Mouse (Mus musculus): ENCODE measurements at regions not wholly inside any gene's neighbourhood (a gene's known extent, or its start where the extent isn't known, plus 50 kb on each side); places are given as distances from the start of the nearest gene placed in this dataset.

DNA sequence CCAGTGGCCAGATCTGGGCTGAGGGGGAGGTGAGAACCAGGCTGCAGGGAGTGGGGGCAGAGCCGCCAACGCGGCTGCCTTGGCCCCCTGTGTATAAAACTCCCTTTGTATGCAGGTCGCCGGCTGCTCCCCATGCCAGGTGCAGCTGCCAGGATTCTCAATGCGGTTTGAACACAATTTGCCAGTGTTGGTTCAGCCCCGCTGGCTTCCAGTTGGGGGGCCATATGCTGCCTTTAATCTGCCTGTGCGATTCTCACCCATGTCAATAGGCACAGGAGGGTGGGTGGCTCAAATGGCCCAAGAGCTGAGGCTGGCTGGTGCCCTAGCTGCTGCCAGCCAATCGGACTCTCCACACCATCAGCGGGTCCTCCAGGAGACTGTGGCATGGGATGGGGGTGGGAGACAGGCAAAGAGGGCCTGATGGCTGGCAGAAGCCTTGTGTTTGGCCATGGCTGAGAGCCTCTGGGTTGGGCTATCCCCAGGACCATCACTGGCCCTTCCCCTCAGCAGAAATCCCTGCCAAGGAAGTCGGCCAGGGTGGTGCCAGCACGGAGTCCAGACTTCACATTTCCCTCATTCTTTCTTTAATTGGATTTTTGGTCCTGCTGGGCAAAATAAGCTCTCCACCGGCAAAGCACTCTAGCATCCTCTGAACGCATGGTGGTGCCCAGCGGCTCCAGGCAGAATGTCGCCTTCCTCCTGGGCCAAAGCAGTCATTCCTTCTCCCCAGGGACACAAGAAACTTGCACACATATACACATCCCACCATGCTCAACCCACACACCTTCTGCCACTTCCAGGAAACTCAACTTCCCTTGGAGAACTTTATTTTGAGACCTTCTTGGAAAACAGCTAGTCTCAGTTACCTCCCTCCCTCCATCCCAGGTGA, 338.0 kb downstream of the Bcor start:
- H3K4me3 ChIP-seq (replicated peaks; ENCODE audit: control insufficient read depth, low read depth, low read length): no peak overlapping the region
- no peak overlapping the region for H3K27ac ChIP-seq (ENCODE audit: control insufficient read depth, insufficient read depth, low read depth, low read length, poor library complexity)
- no peaks in the 10 kb centered on the region; the same call in 1 of the 2 replicates for H3K4me1 ChIP-seq (ENCODE audit: control insufficient read depth, insufficient read depth, low read length)
- TF ChIP-seq POLR2A (IDR thresholded peaks at IDR 0.05; ENCODE audit: borderline replicate concordance, control insufficient read depth, low read depth, low read length) (no peak), CTCF (IDR thresholded peaks at IDR 0.05; ENCODE audit: control insufficient read depth, insufficient read depth, low read length) (no peak)
- 79% methylated on average over 16 of the region's 16 CpGs for whole genome bisulfite sequencing

DNA sequence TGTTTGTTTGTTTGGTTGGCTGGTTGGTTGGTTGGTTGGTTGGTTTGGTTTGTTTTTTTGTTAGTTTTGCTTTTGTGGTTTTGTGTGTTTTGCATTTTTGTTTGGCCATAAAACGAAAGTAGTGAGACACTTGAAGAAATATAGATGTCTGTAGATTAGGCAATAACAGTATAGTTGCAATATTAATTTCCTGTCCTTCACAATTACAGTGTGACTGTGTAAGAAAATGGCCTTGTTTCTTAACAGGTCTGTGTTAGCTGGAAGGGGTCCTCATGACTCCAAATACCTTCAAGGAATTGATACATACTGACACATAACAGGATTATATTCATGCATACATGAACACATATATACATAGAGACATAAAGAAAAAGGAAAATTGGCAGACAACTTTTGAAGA, 334.2 kb downstream of the Bcor start:
- WGBS: 41% methylated on average over 1 of the region's 1 CpGs
- Histone ChIP-seq H3K4me1 (ENCODE audit: control insufficient read depth, insufficient read depth, low read length) (no peaks in the 10 kb centered on the region; the same call in 1 of the 2 replicates), H3K4me3 (replicated peaks; ENCODE audit: control insufficient read depth, low read depth, low read length) (no peak overlapping the region), H3K27ac (ENCODE audit: control insufficient read depth, insufficient read depth, low read depth, low read length, poor library complexity) (no peak overlapping the region)
- TF ChIP-seq POLR2A (IDR thresholded peaks at IDR 0.05; ENCODE audit: borderline replicate concordance, control insufficient read depth, low read depth, low read length): no peak
- no peak for TF ChIP-seq CTCF (IDR thresholded peaks at IDR 0.05; ENCODE audit: control insufficient read depth, insufficient read depth, low read length)

DNA sequence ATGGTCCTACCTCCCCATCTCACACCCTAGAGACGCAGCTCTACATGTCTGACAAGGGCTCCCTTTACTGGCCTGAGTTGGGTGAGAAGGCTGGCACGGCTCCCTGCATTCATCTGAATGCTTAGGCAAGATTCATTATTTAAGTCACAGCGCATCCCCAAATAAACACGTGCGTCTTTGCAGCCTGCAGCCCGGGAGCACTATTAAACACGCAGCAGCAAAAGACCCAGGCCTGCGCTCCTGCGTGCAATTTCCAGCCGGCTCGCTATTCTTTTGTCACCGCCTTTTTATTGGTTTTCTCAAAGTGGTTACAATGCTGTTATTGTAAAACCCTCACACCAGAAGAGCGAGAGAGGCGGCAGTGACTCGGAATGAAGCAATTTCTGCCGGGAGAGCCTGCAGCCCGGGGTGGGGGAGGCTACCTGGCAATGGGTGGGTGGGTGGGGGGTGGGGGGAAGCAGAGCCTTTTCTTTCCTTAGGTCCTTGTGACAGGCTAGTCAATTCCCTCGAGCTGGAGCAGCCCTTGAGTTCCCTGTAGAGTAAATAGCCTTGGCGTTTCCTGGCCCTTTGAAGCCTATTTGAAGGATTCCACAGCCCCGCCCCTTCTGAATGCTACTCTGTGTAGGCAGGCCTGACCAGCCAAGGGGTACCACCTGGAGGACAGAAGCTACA, 333.3 kb downstream of the Bcor start:
- H3K4me1 ChIP-seq (ENCODE audit: control insufficient read depth, insufficient read depth, low read length): no peaks in the 10 kb centered on the region; the same call in 1 of the 2 replicates
- no peak overlapping the region for H3K4me3 ChIP-seq (replicated peaks; ENCODE audit: control insufficient read depth, low read depth, low read length)
- TF ChIP-seq POLR2A (IDR thresholded peaks at IDR 0.05; ENCODE audit: borderline replicate concordance, control insufficient read depth, low read depth, low read length): no peak
- no peak for TF ChIP-seq CTCF (IDR thresholded peaks at IDR 0.05; ENCODE audit: control insufficient read depth, insufficient read depth, low read length)
- 44% methylated on average over 20 of the region's 20 CpGs for WGBS
- H3K27ac ChIP-seq (ENCODE audit: control insufficient read depth, insufficient read depth, low read depth, low read length, poor library complexity): no peak overlapping the region

DNA sequence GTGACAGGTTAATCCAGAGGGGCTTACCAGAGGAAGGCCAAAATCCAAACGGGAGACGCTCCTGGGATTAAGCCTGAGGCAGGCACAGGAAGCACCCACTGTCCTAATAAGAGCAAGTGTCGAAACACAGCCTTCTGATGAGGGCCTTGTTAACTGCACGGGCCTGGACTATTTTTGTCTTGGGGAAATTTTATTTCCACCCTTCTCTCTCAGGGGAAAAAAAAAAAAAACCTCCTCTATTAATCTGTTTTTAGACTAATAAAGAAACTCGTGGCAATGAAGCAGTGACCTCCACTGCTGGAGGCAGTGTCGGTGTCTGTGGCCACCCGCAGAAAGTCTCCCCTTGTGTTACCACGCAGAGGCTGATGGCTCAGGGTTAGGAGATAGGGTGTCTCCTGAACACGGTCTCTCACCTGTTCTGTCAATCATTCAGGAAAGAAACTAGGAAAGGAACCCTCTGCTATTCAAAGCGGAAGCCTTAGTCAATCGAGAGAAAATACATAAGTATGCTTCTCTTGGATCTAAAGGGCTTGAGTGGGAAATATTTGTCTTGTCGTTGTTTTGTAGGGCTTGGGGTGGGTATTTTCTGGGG, 330.6 kb downstream of the Bcor start:
- H3K4me3 ChIP-seq (replicated peaks; ENCODE audit: control insufficient read depth, low read depth, low read length): no peak overlapping the region

DNA sequence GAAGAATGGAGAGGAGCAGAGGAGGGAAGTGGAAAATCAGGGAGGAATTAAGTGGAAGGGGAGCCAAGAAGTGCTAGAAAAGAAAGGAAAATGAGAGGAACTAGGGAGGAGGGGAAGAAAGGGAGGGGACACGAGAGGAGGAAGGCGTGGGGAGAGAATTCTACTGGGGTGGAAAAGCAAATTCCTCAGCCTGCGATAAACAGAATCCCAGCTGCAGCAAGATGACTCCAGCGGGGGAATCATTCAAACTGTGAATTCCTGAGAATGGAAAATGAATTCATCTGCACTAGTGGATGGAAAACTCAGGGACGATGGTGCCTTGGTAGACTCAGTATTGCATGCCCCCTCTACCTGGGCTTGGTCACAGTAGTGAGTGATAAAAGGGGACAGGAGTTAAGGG, 322.6 kb downstream of the Bcor start:
- TF ChIP-seq POLR2A (IDR thresholded peaks at IDR 0.05; ENCODE audit: borderline replicate concordance, control insufficient read depth, low read depth, low read length) (no peak), CTCF (IDR thresholded peaks at IDR 0.05; ENCODE audit: control insufficient read depth, insufficient read depth, low read length) (no peak)
- WGBS: 70% methylated on average over 5 of the region's 5 CpGs
- no peak overlapping the region for H3K4me3 ChIP-seq (replicated peaks; ENCODE audit: control insufficient read depth, low read depth, low read length)
- H3K4me1 ChIP-seq (ENCODE audit: control insufficient read depth, insufficient read depth, low read length): no peaks in the 10 kb centered on the region; the same call in 1 of the 2 replicates
- no peak overlapping the region for H3K27ac ChIP-seq (ENCODE audit: control insufficient read depth, insufficient read depth, low read depth, low read length, poor library complexity)

More for the DNA sequence above, 330.6 kb downstream of the Bcor start:
- TF ChIP-seq POLR2A (IDR thresholded peaks at IDR 0.05; ENCODE audit: borderline replicate concordance, control insufficient read depth, low read depth, low read length) (no peak), CTCF (IDR thresholded peaks at IDR 0.05; ENCODE audit: control insufficient read depth, insufficient read depth, low read length) (no peak)
- H3K4me1 ChIP-seq (ENCODE audit: control insufficient read depth, insufficient read depth, low read length): no peaks in the 10 kb centered on the region; the same call in 1 of the 2 replicates
- no peak overlapping the region for H3K27ac ChIP-seq (ENCODE audit: control insufficient read depth, insufficient read depth, low read depth, low read length, poor library complexity)
- WGBS: 61% methylated on average over 12 of the region's 12 CpGs

DNA sequence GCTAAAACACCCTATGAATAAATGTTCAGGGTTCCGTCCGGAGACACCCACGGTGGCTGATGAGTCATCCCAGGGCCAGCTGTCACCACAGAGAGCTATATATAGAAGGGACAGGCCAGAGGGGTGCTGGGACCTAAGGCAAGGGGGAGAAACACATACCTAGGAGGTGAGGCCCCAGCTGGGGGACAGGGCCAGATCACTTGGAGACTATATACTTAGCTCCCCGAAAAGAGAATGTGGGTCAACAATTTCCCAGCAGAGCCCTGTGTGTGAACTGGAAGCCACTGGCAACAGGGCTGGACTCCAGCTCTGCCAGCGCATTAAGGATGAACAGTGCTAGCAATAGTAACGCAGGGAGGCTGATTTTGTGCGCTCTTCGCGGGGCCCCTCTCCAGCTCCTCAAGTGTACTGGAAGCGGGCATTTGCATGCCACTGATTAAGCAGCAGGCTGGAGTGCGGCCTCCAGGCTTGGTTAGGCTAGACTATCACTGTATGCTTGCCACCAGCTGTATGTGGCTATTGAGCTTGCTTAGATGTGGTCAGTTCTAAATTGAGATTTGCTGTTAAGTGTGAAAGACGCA, 320.4 kb downstream of the Bcor start:
- 45% methylated on average over 12 of the region's 12 CpGs for WGBS
- Histone ChIP-seq H3K27ac (ENCODE audit: control insufficient read depth, insufficient read depth, low read depth, low read length, poor library complexity) (no peak overlapping the region), H3K4me1 (ENCODE audit: control insufficient read depth, insufficient read depth, low read length) (no peaks in the 10 kb centered on the region; the same call in 1 of the 2 replicates), H3K4me3 (replicated peaks; ENCODE audit: control insufficient read depth, low read depth, low read length) (no peak overlapping the region)
- no peak for TF ChIP-seq POLR2A (IDR thresholded peaks at IDR 0.05; ENCODE audit: borderline replicate concordance, control insufficient read depth, low read depth, low read length)
- TF ChIP-seq CTCF (IDR thresholded peaks at IDR 0.05; ENCODE audit: control insufficient read depth, insufficient read depth, low read length): no peak

DNA sequence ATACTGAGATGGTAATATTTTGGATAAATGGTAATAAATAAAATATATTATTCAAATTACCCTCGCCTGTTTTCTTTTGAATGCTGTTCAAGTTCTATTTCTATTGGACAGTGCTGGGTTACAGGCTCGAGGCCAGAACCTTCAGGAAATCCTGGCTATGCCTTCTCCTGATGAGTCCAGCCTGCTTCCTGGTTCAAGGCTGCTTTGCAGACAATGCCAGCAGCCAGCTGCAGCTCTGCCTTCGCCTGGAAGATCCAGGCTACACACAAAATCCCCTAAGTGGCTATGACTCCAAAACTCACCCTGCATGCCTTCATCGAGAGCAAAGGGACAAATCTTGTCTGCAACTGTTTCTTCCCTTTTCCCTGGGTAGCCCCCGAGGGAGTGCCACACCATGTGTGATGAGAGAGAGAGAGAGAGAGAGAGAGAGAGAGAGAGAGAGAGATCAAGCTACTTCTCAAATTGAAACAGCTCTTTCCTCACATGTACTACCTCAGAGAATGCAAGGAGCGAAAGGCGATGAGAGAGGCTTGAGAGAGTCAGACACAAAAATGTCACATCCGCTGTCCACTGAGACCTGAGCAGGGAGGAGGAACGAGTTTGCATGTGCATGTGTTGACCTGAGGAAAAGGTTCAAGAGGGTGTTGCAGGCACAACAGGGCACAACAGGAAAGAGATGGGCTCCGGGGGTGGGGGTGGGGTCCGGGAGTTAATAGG, 319.7 kb downstream of the Bcor start:
- WGBS: 39% methylated on average over 11 of the region's 11 CpGs
- Histone ChIP-seq H3K4me3 (replicated peaks; ENCODE audit: control insufficient read depth, low read depth, low read length) (no peak overlapping the region), H3K4me1 (ENCODE audit: control insufficient read depth, insufficient read depth, low read length) (no peaks in the 10 kb centered on the region; the same call in 1 of the 2 replicates), H3K27ac (ENCODE audit: control insufficient read depth, insufficient read depth, low read depth, low read length, poor library complexity) (no peak overlapping the region)
- no peak for TF ChIP-seq POLR2A (IDR thresholded peaks at IDR 0.05; ENCODE audit: borderline replicate concordance, control insufficient read depth, low read depth, low read length)
